Mouse (Mus musculus) subcutaneous adipose tissue, adult 2 months (tissue): ENCODE measurements around the gene Kif18a. TPM values are rescaled to one million over a fixed set of nuclear protein-coding genes. Genes with fewer than 3 reads are reported as not detected.

Source experiments
- polyA plus RNA-seq: library from polyadenylated mRNA; depleted of rRNA; stranded (reverse); fragments of >200 nt; gene quantifications from 2 replicates; pipeline ENCODE4 v1.2.3, GENCODE M21; 2012; ENCODE audit warnings: low replicate concordance; rRNA removed

Kif18a gene
- 0.23 and 0.55 TPM in 2 replicates for polyA plus RNA-seq

GRCm38 (mm10) chr2:109280600-109281340 is at the start of gene Kif18a, which contains the start of gene Mettl15:
Gene Kif18a, plus strand, starts transcription at chr2:109280738.
Gene Mettl15, minus strand, starts transcription at chr2:109280748.

Other genes starting within 250 kb of the Kif18a start
- gene Mettl15, start within 50 bp of the Kif18a start, polyA plus RNA-seq = 4.8 and 6.8 TPM in 2 replicates